Mouse (Mus musculus): ENCODE data around the gene Cox6b1. TPM values are rescaled to one million over a fixed set of nuclear protein-coding genes. Genes with fewer than 3 reads are reported as not detected.
A peak's percentile ranks its signal among the peaks of the same experiment; 100 is the strongest.

The Cox6b1 gene
- total RNA-seq, 4 experiments from 2014 or later = 1,165 to 1,556 (median 1,355) TPM

DNA sequence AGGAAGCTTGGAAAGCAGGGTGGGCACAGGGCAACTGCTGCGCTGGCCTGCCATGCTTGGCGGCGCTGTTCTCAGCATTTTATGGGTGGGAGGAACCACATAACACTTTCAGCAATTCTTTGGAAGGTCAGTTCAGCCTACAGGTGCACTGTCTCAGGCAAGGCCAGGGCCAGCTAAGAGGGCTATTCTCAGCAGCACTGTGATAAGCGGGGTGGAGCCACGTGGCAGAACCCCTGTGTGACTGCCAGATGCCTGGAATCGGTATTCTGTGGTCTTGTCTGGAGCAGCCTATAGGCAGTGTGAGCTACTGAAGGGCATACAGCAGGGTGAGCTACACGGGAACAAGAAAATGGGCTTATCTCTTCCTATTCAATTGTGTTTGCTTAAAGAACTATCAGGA is 15.9 kb downstream of the Cox6b1 start:
- no peak for DNase-seq (ENCODE audit: low spot score in 2 of 2)

DNA sequence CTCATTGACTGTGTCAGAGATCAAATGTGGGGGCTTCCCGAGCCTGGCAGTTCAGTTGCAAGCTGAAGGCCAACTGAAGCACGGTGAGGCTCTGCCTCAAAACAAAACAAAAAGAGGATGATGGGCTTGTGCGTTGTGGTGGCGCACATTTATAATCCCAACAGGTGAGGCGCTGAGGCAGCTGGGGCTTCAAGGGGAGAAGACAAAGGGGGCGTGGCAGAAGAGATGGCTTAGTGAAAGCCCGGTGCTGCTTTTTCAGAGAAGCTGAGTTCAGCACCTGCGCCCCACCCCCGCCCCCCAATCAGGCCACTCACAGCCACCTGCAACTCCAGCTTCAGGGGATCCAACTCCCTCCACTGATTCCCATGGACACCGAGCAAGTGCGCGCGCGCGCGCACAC is 17.5 kb downstream of the Cox6b1 start:
- no peak for DNase-seq (ENCODE audit: low spot score in 2 of 2)

DNA sequence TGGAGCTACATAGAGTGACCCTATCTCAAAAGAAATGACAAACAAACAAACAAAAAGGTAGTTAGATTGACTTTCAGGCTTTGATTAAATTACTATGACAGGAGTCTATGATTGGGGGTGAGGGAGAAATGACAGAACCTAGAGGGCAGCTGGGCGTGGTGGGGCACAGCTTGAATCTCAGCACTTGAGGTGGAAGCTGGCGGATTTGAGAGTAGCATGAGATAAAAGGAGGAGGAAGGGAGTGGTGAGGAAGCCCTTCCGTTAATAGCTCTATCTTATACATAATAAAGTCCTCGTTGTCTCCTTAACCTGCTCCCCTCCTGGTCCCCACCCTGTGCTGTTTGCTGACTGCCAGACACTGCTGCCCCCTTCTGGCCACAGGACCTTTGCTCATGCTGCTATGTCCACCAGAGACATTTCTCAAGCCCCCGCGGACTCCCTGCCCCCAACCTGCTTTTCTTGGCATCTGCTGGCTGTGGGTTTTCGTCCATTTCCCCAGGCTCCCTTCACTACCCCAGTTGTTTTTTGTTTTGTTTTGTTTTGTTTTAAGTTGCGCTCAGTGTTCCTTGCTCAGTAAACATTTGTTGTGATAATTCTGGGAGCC is 18.1 kb downstream of the Cox6b1 start:
- no peak for DNase-seq (ENCODE audit: low spot score in 2 of 2)

DNA sequence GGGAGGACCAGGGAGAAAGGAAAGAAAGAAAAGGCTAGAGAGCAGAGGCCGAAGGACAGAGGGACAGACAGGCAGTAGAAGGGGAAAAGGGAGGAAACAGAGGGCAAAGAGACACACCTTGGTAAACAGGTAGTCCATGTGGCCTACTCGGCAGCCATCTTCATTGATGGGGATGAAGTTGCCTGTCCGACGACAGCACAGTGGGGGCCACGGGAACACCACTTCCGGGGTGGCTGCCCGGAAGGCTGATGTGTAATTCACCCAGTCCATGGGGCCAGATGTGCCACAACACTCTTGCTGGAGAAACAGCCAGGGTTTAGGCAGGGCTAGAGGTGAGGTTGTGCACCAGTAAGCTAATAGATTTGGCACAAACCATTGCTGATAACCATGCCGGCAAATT is 21.0 kb downstream of the Cox6b1 start:
- DNase-seq (ENCODE audit: low spot score in 2 of 2) = no peak

DNA sequence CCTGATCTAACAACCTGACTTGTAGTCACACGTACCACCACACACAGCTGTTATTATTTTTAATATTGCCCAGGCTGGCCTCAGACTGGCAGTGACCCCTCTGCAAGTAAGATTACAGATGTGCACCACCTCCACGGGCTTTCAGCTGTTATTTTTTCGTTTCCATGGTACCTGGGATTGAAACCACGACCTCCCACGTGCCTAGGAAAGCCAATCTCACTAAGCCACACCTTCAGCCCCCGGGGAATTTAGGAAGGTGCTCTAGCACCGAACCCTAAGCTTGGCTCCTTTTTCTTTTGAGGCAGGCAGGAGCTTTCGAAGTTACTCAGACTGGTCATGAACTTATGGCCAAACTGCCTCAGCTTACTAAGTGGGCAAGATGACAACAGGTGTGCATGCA is 21.5 kb downstream of the Cox6b1 start:
- DNase-seq (ENCODE audit: low spot score in 2 of 2) = no peak

DNA sequence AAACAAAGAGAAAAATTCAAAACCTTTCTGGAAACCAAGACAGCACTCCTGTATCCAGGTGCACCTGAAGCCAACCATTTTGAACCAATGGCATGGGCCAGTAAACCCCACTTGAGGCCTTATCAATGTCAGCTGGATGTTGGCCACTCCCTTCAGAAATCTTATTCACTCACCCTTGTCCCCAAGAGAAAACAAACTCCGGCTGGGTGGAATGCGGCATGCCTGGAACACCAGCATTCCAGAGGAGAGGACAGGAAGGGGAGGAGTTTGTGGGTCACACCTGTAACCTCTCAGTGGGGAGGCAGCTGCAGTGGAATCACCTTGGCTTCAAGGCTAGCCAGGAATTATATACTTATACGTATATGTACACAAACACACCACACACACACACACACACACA is 23.4 kb downstream of the Cox6b1 start:
- no peak for DNase-seq (ENCODE audit: low spot score in 2 of 2)

DNA sequence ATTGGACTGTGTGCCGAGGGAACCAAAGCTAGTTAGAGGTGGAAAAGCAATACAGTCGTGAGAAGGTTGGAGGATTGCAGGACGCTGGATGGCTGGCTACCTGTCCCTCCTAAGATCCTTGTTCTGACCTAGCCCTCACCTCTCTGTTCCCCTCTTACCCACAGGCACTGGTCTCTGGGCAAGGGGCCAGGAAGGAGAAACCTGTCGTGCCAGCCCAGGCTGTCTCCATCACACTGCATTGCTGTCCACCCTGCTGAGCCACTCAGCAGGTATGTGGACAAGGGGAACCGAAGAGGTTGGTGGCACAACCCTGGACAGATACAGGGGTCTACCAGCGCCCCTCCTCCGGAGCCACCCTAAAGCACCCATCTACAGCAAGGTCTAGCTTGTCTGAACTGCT is 25.3 kb downstream of the Cox6b1 start:
- no peak for DNase-seq (ENCODE audit: low spot score in 2 of 2)

DNA sequence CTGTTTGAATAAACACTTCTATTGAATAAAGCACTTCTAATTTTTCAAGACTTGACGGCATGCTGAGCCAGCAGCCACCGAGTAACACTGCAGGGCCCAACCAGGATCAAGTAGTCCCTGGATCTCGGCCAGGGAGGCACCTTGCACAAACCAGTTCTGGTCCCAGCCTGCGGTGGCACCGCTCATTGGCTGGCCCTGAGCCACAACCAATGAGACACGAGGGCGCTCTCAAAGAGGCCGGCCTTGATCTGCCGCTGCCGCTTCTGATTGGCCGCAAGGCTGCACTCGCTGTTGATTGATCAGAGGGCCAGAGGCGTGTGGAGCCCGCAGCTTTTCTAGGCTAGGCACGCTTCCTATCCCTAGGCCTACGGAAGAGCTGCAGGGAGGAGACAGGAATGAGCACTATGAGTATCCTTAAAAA is 26.0 kb downstream of the Cox6b1 start:
- peak; percentile 62 to 73 for DNase-seq (ENCODE audit: low spot score in 2 of 2)

DNA sequence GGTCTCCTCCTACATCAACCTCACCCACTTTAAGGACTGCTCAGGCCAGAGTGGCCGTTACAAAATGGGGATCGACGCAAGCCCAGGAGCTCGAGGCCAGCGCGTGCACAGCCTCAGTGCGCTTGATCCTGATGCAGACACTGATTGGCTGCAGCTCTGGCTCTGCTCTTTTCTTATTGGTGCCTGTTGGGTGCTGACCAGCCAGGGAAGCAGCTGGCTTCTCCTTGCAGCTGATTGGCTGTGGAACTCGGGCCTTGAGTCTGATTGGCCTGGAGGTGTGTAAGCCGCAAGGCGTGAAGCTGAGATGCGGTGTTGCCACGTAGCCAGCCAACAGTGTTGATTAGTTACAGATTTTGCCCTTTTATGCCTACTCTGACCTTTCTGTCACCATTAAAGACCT is 27.2 kb downstream of the Cox6b1 start, which contains the start of gene Zbtb32:
Gene Zbtb32, minus strand, starts transcription at position 124 of the 400 bp plus-strand sequence.
- no peak for DNase-seq (ENCODE audit: low spot score in 2 of 2)

DNA sequence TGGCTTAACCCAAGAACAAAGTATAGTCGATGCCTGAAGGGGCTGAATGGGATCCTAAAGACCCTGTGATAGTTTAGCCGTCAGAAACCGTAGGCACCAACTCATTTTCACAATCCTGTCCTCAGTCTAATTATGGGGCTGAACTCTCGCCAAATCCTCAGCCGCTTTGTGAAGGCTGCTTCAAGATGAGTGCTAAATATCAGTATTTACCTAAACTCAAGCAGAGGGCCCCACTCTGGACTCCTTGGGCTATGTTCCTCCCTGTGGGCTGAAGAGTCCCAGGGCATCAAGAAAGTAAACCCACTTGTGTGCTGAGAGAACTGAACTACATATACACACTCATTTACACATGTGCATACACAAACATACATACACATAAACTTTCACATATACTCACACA is 29.1 kb downstream of the Cox6b1 start:
- no peak for DNase-seq (ENCODE audit: low spot score in 2 of 2)

DNA sequence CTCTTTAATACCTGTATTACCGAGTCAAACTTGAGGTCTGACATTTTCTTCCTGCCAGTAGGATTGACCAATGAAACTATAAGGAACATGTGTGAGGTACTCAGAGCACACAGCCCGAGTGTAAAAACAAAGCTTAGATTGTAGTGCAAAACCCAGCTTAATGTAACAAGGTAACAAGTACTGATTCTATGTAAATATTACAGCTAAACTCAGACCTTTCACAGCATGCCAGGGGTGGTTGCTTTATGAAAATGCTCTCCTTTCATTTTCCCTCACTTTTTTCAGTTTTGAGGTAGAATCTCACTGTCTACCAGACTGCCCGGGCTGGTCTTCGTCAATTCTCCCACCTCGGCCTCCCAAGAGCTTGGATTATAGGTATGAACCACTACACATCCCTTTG is 29.9 kb downstream of the Cox6b1 start:
- DNase-seq (ENCODE audit: low spot score in 2 of 2) = no peak

DNA sequence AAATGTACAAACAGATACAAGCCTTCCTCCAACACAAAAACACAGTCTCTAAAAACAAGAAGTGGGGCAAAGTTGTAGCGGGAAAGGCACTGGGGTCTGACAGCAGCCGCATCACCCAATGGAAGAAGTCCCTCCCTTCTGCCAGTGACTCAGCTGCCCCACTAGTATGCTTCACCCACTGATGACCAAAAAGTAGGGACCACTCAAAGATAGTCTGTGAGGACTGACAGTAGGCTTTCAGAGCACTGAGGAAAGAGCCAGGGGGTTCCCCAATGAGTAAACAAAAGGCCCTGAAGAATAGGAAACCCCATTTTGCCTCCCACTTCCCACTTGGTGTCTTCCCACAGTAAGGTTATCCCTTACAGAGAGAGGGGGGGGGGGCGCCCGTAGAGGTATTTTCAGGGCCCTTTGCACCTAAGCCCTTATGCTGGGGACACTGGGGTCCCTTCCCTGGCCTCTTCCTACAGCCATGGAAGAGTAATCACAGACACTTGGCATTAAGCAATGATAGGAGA is 31.4 kb downstream of the Cox6b1 start:
- no peak for DNase-seq (ENCODE audit: low spot score in 2 of 2)

DNA sequence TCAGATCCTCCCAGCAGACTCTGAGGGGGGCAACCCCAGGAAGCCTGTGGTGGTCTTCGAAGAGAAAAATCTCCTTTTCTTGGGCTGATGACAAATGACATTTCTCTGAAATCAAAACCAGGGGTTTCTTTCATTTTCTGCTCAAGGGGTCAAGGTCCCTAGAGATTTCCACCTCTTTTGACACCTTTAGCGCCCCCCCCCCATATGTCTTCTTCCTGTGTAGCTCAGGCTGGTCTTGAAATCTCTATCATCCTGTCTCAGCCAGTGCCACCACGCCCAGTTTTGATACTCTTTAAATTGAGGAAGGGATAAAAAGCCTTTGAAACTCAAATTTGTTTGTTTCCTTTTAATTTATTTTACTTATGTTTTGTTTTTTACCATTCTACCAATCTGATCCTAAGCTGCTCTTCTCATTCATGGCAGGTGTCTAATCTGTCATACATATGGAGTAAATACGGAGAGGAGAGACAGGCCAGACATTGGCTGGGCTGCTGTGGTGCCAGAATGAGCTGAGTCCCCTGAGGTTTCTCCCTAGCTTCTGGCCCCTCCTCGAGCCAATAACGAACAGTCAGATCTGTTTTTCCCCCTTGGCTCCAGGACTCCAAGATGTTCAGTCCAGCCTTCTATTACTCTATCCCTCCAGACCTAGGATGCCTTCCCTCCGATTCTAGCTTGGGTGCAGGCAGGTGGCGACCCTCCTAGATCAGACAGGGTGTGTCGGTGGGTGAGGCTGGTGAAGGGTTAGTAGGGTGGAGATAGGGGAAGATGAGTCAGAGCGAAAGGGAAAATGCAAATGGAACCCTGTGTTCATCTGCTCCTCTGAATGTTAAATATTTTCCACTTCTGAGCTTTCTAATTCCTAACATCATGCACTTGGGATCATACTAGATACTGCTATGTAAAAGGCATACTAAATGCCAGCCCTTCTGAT is 32.1 kb downstream of the Cox6b1 start:
- no peak for DNase-seq (ENCODE audit: low spot score in 2 of 2)

DNA sequence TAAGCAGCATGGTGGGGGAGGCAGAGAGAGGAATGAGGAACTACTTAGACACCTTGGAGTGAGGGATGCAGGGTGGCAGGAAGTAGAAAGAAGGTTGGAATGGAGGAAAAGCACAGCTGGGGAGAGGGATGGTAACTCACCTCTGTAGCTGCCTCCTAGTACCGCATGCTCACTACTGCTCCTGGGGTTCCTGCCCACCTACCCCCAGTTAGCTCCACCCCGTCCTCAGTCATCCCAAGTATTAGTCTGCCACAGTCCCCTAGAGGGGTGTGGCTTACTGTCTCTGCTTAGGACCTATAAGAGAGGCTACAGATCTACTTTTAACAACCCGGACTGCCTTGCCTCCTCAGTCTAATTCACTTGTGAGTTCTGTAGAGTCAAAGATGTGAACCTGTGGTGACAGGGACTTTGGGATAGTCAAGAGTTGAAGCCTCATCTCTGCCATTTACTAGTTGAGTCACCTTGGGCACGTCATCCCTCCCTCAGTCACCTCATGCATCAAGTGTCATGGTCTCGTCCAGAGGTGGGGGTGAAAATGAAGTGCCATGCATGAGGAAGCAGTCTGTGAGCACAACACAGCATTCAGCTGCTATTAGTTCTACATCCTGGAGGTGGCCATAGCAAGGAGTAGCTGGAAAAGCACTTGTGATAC is 33.1 kb downstream of the Cox6b1 start:
- no peak for DNase-seq (ENCODE audit: low spot score in 2 of 2)

DNA sequence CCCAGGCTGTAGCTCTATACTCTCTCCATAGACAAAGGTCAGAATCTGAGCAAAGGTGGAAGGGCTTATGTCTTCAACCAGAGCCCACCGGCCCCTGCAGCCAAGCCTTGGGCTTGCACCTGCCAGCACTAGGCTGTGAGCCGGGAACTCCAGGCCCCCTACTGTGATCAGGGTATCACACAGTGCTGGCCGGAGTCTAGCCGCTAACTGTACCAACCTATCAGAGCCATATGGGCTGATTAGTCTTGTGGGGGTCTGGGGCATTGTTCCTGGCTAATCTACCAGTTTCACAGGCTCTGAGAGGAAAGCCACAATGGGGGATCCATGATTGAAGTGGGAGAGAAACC is 34.4 kb downstream of the Cox6b1 start:
- DNase-seq (ENCODE audit: low spot score in 2 of 2) = no peak

DNA sequence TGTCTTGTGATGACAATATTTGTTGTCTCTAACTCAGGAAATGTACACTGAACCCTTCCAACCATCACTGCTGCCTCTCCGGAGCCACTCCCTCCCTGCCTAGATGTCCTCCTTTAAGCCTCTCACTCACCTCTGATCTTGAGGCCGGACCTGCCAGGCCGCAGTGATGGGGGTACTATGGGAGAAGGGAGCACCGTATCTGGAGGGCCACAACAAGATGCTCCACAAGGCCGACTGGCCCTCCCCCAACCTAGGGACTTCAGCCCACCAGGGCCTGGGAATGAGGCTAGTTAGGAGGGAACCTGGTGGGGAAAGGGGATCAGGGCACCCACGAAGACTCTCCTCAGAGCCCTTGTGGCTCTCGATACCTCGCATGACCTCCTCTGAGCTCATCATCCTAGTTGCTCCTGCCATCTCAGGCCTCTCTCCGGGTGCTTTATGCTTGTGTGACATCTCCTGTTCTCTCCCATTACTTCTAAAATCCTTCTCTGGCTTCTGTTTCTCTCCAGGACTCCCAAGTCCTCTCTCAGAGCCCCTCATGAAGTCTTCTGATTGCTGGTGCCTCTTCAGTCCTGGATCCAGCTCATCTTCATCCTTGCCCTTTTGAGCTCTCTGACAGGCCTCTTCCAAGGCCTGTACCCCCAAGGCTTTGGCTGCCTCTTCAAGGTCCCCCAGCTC is 34.9 kb downstream of the Cox6b1 start:
- DNase-seq (ENCODE audit: low spot score in 2 of 2) = no peak

DNA sequence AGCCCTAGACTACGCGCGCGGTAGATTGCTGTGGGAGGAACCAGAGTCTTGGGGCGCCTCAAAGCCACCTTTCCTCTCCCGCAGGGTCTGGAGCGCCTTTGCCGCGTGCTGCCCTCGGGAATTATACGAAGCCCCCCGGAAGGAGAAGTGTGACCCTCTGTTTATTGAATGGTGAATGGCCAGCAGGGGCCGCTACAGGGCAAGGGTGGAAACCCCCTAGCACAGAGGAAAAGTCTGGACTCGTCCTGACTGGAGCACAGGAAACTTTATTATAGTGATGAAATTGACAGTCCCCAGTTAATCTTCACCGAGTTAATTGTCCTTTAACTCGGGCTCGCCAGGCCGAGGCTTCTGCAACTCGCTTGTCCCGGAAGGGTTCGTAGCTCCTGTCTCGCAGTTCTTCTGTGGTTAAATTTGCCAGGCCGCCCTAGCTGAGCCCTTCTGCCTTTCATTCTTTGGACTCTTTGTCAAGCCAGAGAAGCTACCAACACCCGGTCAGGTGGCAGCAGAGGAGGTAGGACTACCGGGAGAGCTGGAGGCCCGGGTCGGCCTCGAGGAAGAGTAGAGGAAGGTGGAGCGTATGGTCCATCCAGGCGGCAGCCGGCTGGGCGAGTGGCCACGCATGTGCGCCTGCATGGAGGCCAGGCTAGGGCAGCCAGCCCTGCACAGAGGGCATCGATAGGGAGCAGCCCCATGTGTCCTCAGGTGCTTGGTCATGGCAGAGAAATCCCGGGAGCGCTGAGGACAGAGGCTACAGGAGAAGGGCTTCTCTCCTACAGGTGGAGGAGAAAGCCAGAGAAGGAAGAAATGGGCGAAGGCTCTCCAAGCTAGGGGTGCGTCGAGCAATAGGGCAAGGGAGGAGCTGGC is 36.3 kb downstream of the Cox6b1 start:
- DNase-seq (ENCODE audit: low spot score in 2 of 2) = peak; percentile 69 to 73

DNA sequence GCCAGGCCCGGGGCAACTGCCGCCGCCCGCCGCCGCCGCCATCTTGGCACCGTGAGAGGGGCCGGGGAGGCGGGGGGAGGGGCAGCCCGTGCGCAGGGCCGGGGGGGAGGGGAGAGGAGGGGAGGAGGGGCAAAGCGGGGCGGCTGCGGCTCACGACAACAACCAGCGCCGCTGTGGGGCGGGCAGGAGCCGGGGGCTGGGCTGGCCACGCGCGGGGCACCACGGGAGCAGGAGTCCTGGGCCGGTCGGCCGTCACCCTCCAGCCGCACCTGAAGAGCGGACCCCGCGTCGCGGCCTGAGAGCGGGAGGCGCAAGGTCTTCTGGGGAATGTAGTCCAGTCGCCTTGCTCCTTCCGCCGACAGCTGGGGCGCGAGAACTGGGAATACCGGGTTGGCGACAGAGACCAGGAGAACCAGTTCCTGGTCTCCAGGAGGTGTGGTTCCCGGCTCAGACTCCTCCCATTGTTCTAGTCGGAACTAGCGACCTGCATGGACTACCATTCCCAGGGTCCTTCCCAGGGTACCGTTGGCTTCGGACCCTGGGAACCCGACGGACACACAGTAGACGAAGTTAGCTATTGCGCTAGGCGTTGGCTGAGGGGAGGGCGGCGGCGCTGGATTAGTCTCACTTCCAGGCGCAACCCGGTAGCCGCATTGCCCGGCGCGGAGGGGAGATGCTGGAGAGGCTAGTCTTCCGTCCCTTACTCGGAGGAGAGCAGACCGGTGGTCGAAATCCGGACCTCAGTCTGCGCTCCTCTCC is 37.1 kb downstream of the Cox6b1 start, which contains the start of gene Kmt2b:
Gene Kmt2b, minus strand, starts transcription at position 51 of the 759 bp plus-strand sequence.
- peak; percentile 95 to 98 for DNase-seq (ENCODE audit: low spot score in 2 of 2)

DNA sequence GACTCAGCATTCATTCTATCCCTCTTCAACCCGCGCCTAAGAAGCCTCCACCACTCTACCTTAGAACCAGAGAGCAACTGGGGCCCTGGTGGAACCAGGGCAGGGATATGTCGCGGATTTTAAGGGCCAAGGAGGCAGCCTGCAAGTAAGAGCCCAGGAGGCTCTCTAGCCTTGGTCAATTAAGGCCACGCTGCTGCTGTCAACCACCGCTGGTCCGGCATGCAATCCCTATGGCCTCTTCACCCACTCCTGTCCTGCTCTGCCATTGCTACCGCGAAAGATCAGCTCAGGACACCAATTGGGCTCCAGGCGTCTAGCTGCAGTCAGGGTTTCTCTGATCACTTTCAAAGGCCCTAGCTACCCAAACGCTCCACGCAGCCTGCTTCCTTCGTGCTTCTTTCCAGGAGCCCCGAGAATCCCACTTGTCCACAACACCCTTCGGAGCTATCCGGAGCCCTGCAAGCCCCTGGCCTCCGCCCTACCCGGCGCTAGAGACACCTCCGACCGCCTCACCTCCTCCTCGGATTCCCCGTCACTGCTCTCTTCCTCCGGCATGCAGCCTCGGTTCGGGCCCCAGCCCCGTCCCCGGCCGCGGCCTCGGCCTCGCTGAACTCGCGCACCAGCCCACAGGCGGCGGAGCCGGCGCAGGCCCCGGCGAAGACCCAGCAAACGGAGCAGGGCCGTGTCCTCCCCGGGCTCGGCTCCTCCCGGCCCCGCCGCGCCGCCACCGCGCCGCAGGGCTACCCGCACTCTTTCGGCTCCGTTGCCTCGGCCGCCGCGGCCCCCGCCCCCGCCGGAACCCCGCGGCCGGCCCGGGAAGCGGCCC is 37.9 kb downstream of the Cox6b1 start:
- DNase-seq (ENCODE audit: low spot score in 2 of 2) = peak; percentile 42 to 46

Measured in gastrocnemius, adult 8-10 months (tissue).